Mouse (Mus musculus): ENCODE measurements around the gene Smg1. TPM values are rescaled to one million over a fixed set of nuclear protein-coding genes. Genes with fewer than 3 reads are reported as not detected.

The Smg1 gene
- polyA plus RNA-seq, 1 experiment from 2014 or later = 19.0 TPM

GRCm38 (mm10) chr7:118252979-118253378, 9.5 kb upstream of the Smg1 start:
- 54% methylated on average over 3 of the region's 3 CpGs for WGBS (ENCODE audit: insufficient replicate concordance)
- H3K27ac ChIP-seq (ENCODE audit: low read depth, low read length) = peak overlapping the region; percentile 85
- H3K4me3 ChIP-seq (ENCODE audit: low read depth, low read length) = no peak overlapping the region
- H3K4me2 ChIP-seq = no peak overlapping the region
- ATAC-seq (replicated peaks; ENCODE audit: insufficient number of reproducible peaks, low FRiP score, low TSS enrichment) = no peak
- peaks cover 4% of the 10 kb centered on the region; the same call in 1 of the 2 replicates for H3K4me1 ChIP-seq (ENCODE audit: control insufficient read depth, insufficient read depth, low read length)
- no peaks in the 10 kb centered on the region for H3K36me3 ChIP-seq (ENCODE audit: control insufficient read depth, insufficient read depth, low read length)
- H3K27me3 ChIP-seq (ENCODE audit: control insufficient read depth, insufficient read depth, low read length) = no peaks in the 10 kb centered on the region
- H3K9me3 ChIP-seq (replicated peaks; ENCODE audit: control insufficient read depth, low read length) = no peaks in the 10 kb centered on the region
- no peak overlapping the region for H3K9ac ChIP-seq (ENCODE audit: low read depth, low read length)

- H3K27me3 ChIP-seq (ENCODE audit: control insufficient read depth, insufficient read depth, low read length) = no peaks in the 10 kb centered on the region
- H3K4me1 ChIP-seq (ENCODE audit: control insufficient read depth, insufficient read depth, low read length) = peaks cover 4% of the 10 kb centered on the region; the same call in 1 of the 2 replicates
- no peaks in the 10 kb centered on the region for H3K36me3 ChIP-seq (ENCODE audit: control insufficient read depth, insufficient read depth, low read length)
- H3K4me3 ChIP-seq (ENCODE audit: low read depth, low read length) = no peak overlapping the region
- no peaks in the 10 kb centered on the region for H3K9me3 ChIP-seq (replicated peaks; ENCODE audit: control insufficient read depth, low read length)
- peak overlapping the region; percentile 85 for H3K27ac ChIP-seq (ENCODE audit: low read depth, low read length)
- no peak overlapping the region for H3K9ac ChIP-seq (ENCODE audit: low read depth, low read length)
- ATAC-seq (replicated peaks; ENCODE audit: insufficient number of reproducible peaks, low FRiP score, low TSS enrichment) = no peak
- WGBS (ENCODE audit: insufficient replicate concordance) = 16% methylated on average over 4 of the region's 4 CpGs
- H3K4me2 ChIP-seq = peak overlapping the region; percentile 19; the same call in 1 of the 2 replicates
Measured at GRCm38 (mm10) chr7:118252349-118252748, 8.9 kb upstream of the Smg1 start.

GRCm38 (mm10) chr7:118251392-118252170, 8.1 kb upstream of the Smg1 start:
- H3K27ac ChIP-seq (ENCODE audit: low read depth, low read length) = peak overlapping the region; percentile 54; the same call in 1 of the 2 replicates
- no peaks in the 10 kb centered on the region for H3K27me3 ChIP-seq (ENCODE audit: control insufficient read depth, insufficient read depth, low read length)
- no peak overlapping the region for H3K4me2 ChIP-seq
- no peak overlapping the region for H3K9ac ChIP-seq (ENCODE audit: low read depth, low read length)
- no peak for ATAC-seq (replicated peaks; ENCODE audit: insufficient number of reproducible peaks, low FRiP score, low TSS enrichment)
- no peaks in the 10 kb centered on the region for H3K36me3 ChIP-seq (ENCODE audit: control insufficient read depth, insufficient read depth, low read length)
- WGBS (ENCODE audit: insufficient replicate concordance) = 93% methylated on average over 2 of the region's 2 CpGs
- peaks cover 4% of the 10 kb centered on the region; the same call in 1 of the 2 replicates for H3K4me1 ChIP-seq (ENCODE audit: control insufficient read depth, insufficient read depth, low read length)
- no peaks in the 10 kb centered on the region for H3K9me3 ChIP-seq (replicated peaks; ENCODE audit: control insufficient read depth, low read length)
- no peak overlapping the region for H3K4me3 ChIP-seq (ENCODE audit: low read depth, low read length)

GRCm38 (mm10) chr7:118250482-118251160, 7.2 kb upstream of the Smg1 start:
- no peak overlapping the region for H3K4me3 ChIP-seq (ENCODE audit: low read depth, low read length)
- H3K27ac ChIP-seq (ENCODE audit: low read depth, low read length) = no peak overlapping the region
- no peak overlapping the region for H3K4me2 ChIP-seq
- ATAC-seq (replicated peaks; ENCODE audit: insufficient number of reproducible peaks, low FRiP score, low TSS enrichment) = no peak
- no peaks in the 10 kb centered on the region for H3K36me3 ChIP-seq (ENCODE audit: control insufficient read depth, insufficient read depth, low read length)
- H3K9me3 ChIP-seq (replicated peaks; ENCODE audit: control insufficient read depth, low read length) = no peaks in the 10 kb centered on the region
- no peaks in the 10 kb centered on the region for H3K27me3 ChIP-seq (ENCODE audit: control insufficient read depth, insufficient read depth, low read length)
- H3K4me1 ChIP-seq (ENCODE audit: control insufficient read depth, insufficient read depth, low read length) = peaks cover 4% of the 10 kb centered on the region; the same call in 1 of the 2 replicates
- WGBS (ENCODE audit: insufficient replicate concordance) = 68% methylated on average over 4 of the region's 4 CpGs
- no peak overlapping the region for H3K9ac ChIP-seq (ENCODE audit: low read depth, low read length)

GRCm38 (mm10) chr7:118249563-118249962, 6.1 kb upstream of the Smg1 start:
- Histone ChIP-seq H3K9me3 (replicated peaks; ENCODE audit: control insufficient read depth, low read length) (peaks cover under 1% of the 10 kb centered on the region; the same call in 1 of the 2 replicates), H3K4me1 (ENCODE audit: control insufficient read depth, insufficient read depth, low read length) (peaks cover 4% of the 10 kb centered on the region; the same call in 1 of the 2 replicates), H3K27me3 (ENCODE audit: control insufficient read depth, insufficient read depth, low read length) (no peaks in the 10 kb centered on the region), H3K4me2 (no peak overlapping the region), H3K27ac (ENCODE audit: low read depth, low read length) (no peak overlapping the region), H3K9ac (ENCODE audit: low read depth, low read length) (no peak overlapping the region), H3K36me3 (ENCODE audit: control insufficient read depth, insufficient read depth, low read length) (no peaks in the 10 kb centered on the region), H3K4me3 (ENCODE audit: low read depth, low read length) (no peak overlapping the region)
- ATAC-seq (replicated peaks; ENCODE audit: insufficient number of reproducible peaks, low FRiP score, low TSS enrichment) = no peak
- WGBS (ENCODE audit: insufficient replicate concordance) = 87% methylated on average over 2 of the region's 2 CpGs

- Histone ChIP-seq H3K27me3 (ENCODE audit: control insufficient read depth, insufficient read depth, low read length) (no peaks in the 10 kb centered on the region), H3K9me3 (replicated peaks; ENCODE audit: control insufficient read depth, low read length) (peaks cover 3% of the 10 kb centered on the region; the same call in 1 of the 2 replicates), H3K27ac (ENCODE audit: low read depth, low read length) (no peak overlapping the region), H3K36me3 (ENCODE audit: control insufficient read depth, insufficient read depth, low read length) (no peaks in the 10 kb centered on the region), H3K4me3 (ENCODE audit: low read depth, low read length) (no peak overlapping the region), H3K4me1 (ENCODE audit: control insufficient read depth, insufficient read depth, low read length) (peaks cover 4% of the 10 kb centered on the region; the same call in 1 of the 2 replicates), H3K9ac (ENCODE audit: low read depth, low read length) (no peak overlapping the region), H3K4me2 (no peak overlapping the region)
- 62% methylated on average over 8 of the region's 8 CpGs for WGBS (ENCODE audit: insufficient replicate concordance)
- no peak for ATAC-seq (replicated peaks; ENCODE audit: insufficient number of reproducible peaks, low FRiP score, low TSS enrichment)
Measured at GRCm38 (mm10) chr7:118248069-118248468, 4.6 kb upstream of the Smg1 start.

GRCm38 (mm10) chr7:118245260-118245659, 1.8 kb upstream of the Smg1 start:
- H3K9me3 ChIP-seq (replicated peaks; ENCODE audit: control insufficient read depth, low read length) = peaks cover 3% of the 10 kb centered on the region; the same call in 1 of the 2 replicates
- no peak overlapping the region for H3K4me2 ChIP-seq
- H3K27ac ChIP-seq (ENCODE audit: low read depth, low read length) = no peak overlapping the region
- 94% methylated on average over 3 of the region's 3 CpGs for WGBS (ENCODE audit: insufficient replicate concordance)
- no peaks in the 10 kb centered on the region for H3K36me3 ChIP-seq (ENCODE audit: control insufficient read depth, insufficient read depth, low read length)
- H3K4me3 ChIP-seq (ENCODE audit: low read depth, low read length) = no peak overlapping the region
- 0 out of 2 replicates have a peak, but pooled peaks cover 3% of the 10 kb centered on the region for H3K4me1 ChIP-seq (ENCODE audit: control insufficient read depth, insufficient read depth, low read length)
- no peak overlapping the region for H3K9ac ChIP-seq (ENCODE audit: low read depth, low read length)
- no peak for ATAC-seq (replicated peaks; ENCODE audit: insufficient number of reproducible peaks, low FRiP score, low TSS enrichment)
- H3K27me3 ChIP-seq (ENCODE audit: control insufficient read depth, insufficient read depth, low read length) = no peaks in the 10 kb centered on the region

GRCm38 (mm10) chr7:118242911-118243412, 508 bp downstream of the Smg1 start:
- no peaks in the 10 kb centered on the region for H3K36me3 ChIP-seq (ENCODE audit: control insufficient read depth, insufficient read depth, low read length)
- peak; percentile 45 for ATAC-seq (replicated peaks; ENCODE audit: insufficient number of reproducible peaks, low FRiP score, low TSS enrichment)
- peak overlapping the region; percentile 76 for H3K4me2 ChIP-seq
- peak overlapping the region; percentile 98 for H3K27ac ChIP-seq (ENCODE audit: low read depth, low read length)
- under 1% methylated on average over 50 of the region's 50 CpGs for WGBS (ENCODE audit: insufficient replicate concordance)
- H3K4me1 ChIP-seq (ENCODE audit: control insufficient read depth, insufficient read depth, low read length) = 0 out of 2 replicates have a peak, but pooled peaks cover 3% of the 10 kb centered on the region
- peaks cover 3% of the 10 kb centered on the region; the same call in 1 of the 2 replicates for H3K9me3 ChIP-seq (replicated peaks; ENCODE audit: control insufficient read depth, low read length)
- H3K9ac ChIP-seq (ENCODE audit: low read depth, low read length) = peak overlapping the region; percentile 93
- peak overlapping the region; percentile 78 for H3K4me3 ChIP-seq (ENCODE audit: low read depth, low read length)
- no peaks in the 10 kb centered on the region for H3K27me3 ChIP-seq (ENCODE audit: control insufficient read depth, insufficient read depth, low read length)

Data from heart, embryonic 11.5 days (tissue).